Mouse (Mus musculus): ENCODE measurements around the gene Amotl2. TPM values are rescaled to one million over a fixed set of nuclear protein-coding genes. Genes with fewer than 3 reads are reported as not detected.

Gene Amotl2
- polyA plus RNA-seq, 1 experiment from 2014 or later = 22.1 TPM

DNA sequence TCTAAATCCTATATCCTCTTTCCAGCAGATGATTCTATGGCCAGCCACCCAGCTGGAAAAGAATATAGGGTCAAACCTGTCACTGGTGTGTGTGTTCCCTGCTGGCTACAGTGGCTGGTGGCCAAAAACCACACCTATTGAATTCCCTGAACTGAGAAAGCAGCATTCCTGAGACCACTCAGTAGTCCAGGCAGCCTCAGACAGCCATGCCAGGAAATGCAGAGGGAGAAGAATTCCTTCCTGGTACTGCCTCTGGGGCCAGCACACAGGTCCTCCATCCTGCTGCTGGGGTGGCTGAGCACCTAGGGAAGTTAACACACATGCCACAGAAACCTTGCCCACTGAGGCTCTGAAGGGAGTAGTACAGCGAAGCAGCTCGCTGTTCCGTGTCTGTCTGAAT, 50.3 kb downstream of the Amotl2 start:
- Histone ChIP-seq H3K9ac (replicated peaks; ENCODE audit: low read depth, low read length) (no peak overlapping the region), H3K4me3 (ENCODE audit: low read depth, low read length) (no peak overlapping the region), H3K27ac (ENCODE audit: low read length) (peak overlapping the region; percentile 22), H3K9me3 (ENCODE audit: control insufficient read depth, low read depth, low read length) (no peaks in the 10 kb centered on the region), H3K36me3 (ENCODE audit: control insufficient read depth, insufficient read depth, low read length) (no peaks in the 10 kb centered on the region), H3K4me2 (replicated peaks; ENCODE audit: low read depth, low read length) (no peak overlapping the region), H3K4me1 (ENCODE audit: control insufficient read depth, insufficient read depth, low read length) (peaks cover 18% of the 10 kb centered on the region; the same call in 1 of the 2 replicates), H3K27me3 (ENCODE audit: control insufficient read depth, insufficient read depth, low read length) (no peaks in the 10 kb centered on the region)
- ATAC-seq (ENCODE audit: insufficient number of reproducible peaks, insufficient read depth, low FRiP score, low read depth) = no peak
- 73% methylated on average over 3 of the region's 3 CpGs for WGBS

DNA sequence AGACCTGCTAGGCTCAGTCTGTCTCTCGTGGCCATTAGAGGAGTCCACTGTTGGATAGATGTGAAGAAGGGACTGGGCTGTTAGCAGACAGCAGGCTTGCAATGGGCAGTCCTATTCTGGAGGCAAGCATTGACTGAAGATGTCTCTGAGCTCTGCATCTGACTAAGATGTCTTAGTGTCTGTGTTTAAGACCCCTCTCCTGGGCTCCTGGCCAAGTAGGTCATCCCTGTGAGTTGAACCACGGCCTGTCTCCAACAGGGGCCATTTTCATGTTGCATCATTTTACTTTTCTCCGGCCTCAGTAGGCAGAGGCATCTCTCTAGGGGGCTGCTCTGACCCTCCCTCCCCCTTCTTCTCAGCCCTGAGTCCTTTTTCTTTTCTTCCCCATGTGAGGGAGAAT, 52.8 kb downstream of the Amotl2 start:
- Histone ChIP-seq H3K36me3 (ENCODE audit: control insufficient read depth, insufficient read depth, low read length) (no peaks in the 10 kb centered on the region), H3K4me3 (ENCODE audit: low read depth, low read length) (no peak overlapping the region), H3K4me2 (replicated peaks; ENCODE audit: low read depth, low read length) (no peak overlapping the region), H3K4me1 (ENCODE audit: control insufficient read depth, insufficient read depth, low read length) (0 out of 2 replicates have a peak, but pooled peaks cover 9% of the 10 kb centered on the region), H3K27ac (ENCODE audit: low read length) (no peak overlapping the region), H3K9ac (replicated peaks; ENCODE audit: low read depth, low read length) (no peak overlapping the region), H3K9me3 (ENCODE audit: control insufficient read depth, low read depth, low read length) (no peaks in the 10 kb centered on the region), H3K27me3 (ENCODE audit: control insufficient read depth, insufficient read depth, low read length) (no peaks in the 10 kb centered on the region)
- WGBS = 49% methylated on average over 3 of the region's 3 CpGs
- ATAC-seq (ENCODE audit: insufficient number of reproducible peaks, insufficient read depth, low FRiP score, low read depth) = no peak

DNA sequence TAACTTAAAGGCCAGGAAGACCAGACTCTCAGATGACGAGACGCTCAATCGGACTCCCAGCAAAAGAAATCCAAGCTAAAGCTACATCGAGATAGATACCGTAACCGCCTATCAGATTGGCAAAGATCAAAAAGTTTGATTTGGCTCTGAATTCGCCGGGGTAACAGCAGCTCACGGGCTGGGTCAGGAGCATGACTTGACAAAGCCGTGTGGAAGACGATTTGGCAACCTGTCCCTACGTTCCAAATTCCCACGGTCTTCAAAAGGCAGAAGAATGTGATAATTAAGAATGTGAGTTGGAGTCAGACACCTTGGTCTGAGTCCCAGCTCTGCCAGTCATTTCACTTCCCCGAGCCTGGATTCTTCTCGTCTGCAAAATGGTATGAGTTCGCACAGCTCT, 53.7 kb downstream of the Amotl2 start:
- no peak for ATAC-seq (ENCODE audit: insufficient number of reproducible peaks, insufficient read depth, low FRiP score, low read depth)
- no peaks in the 10 kb centered on the region for H3K36me3 ChIP-seq (ENCODE audit: control insufficient read depth, insufficient read depth, low read length)
- H3K9ac ChIP-seq (replicated peaks; ENCODE audit: low read depth, low read length) = no peak overlapping the region
- no peaks in the 10 kb centered on the region for H3K9me3 ChIP-seq (ENCODE audit: control insufficient read depth, low read depth, low read length)
- H3K4me2 ChIP-seq (replicated peaks; ENCODE audit: low read depth, low read length) = no peak overlapping the region
- no peak overlapping the region for H3K4me3 ChIP-seq (ENCODE audit: low read depth, low read length)
- no peak overlapping the region for H3K27ac ChIP-seq (ENCODE audit: low read length)
- 0 out of 2 replicates have a peak, but pooled peaks cover 9% of the 10 kb centered on the region for H3K4me1 ChIP-seq (ENCODE audit: control insufficient read depth, insufficient read depth, low read length)
- 83% methylated on average over 16 of the region's 16 CpGs for WGBS
- H3K27me3 ChIP-seq (ENCODE audit: control insufficient read depth, insufficient read depth, low read length) = no peaks in the 10 kb centered on the region

DNA sequence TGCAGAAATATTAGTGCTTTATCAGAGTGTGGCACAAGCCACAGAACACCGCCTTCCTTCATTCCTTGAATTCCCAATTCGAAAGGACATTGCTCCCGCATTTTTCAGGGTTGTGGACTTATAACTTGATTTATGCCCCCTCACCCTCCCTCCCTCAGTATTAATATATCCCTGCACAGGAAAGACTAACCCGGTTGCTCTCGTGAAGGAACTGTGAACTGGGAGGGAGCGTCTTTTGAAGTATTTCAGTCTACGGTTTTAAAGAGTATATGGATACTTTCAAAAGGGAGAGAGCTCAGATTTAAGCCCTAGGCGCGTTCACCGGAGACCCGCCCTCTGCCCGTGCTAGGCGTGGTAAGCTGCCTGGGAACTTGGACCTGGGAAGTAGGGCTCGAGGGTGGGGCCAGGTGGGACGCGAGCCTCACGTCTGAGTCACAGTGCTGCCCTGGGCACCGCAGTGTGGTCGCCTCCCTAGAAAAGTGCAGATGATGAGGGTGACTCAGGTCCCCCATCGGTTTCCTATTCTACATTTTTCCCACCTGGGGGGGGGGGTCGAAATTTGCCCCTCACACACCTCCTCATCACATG, 54.9 kb downstream of the Amotl2 start:
- ATAC-seq (ENCODE audit: insufficient number of reproducible peaks, insufficient read depth, low FRiP score, low read depth) = peak; percentile 89
- H3K4me2 ChIP-seq (replicated peaks; ENCODE audit: low read depth, low read length) = no peak overlapping the region
- H3K36me3 ChIP-seq (ENCODE audit: control insufficient read depth, insufficient read depth, low read length) = no peaks in the 10 kb centered on the region
- H3K9ac ChIP-seq (replicated peaks; ENCODE audit: low read depth, low read length) = no peak overlapping the region
- no peak overlapping the region for H3K27ac ChIP-seq (ENCODE audit: low read length)
- H3K4me3 ChIP-seq (ENCODE audit: low read depth, low read length) = no peak overlapping the region
- H3K9me3 ChIP-seq (ENCODE audit: control insufficient read depth, low read depth, low read length) = no peaks in the 10 kb centered on the region
- H3K4me1 ChIP-seq (ENCODE audit: control insufficient read depth, insufficient read depth, low read length) = 0 out of 2 replicates have a peak, but pooled peaks cover 9% of the 10 kb centered on the region
- H3K27me3 ChIP-seq (ENCODE audit: control insufficient read depth, insufficient read depth, low read length) = no peaks in the 10 kb centered on the region
- WGBS = 24% methylated on average over 21 of the region's 21 CpGs

DNA sequence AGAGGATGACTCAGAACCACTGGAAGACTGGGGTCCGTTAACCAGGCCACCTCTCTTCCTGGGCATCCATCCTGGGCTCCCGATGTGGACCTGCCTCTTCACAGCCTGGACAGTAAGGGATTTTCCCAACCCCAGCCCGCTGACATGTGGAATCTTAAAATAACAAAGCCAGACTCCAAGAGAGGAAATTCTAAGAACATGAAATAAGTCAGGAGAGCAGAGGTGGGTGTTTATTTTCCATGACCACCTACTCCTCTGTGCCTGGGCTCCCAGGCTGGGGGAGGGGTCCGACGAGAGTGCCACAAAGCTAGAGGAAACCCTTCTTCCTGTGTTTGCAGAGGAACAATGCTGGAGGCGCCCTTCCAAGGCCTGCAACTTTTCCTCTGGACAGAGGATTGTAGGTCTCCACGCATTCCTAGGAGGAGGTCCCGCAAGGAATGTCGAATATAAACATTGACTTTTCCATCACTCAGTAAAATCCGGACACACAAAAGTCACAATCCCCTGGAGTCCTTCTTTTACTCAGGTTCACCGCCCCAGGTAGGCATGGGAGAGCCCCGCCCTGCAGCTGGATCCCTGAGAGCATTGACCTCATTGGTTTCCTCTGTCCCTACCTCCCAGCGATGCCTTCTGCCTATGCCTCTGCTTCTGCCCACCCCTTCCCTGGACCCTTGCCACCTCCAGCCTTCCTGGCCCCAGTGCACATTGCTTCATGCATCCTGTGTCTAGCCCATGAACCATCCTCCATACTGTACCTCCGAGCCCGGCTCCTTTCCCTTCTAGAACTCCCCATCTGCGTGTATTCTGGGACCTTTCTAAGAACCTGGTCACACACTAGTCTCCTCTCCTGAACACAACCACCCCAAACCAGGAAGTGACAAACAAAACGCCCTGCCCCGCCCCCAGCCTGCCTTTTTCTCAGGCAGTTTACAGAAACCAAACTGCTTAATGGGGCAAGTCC, 61.4 kb downstream of the Amotl2 start:
- peaks cover 32% of the 10 kb centered on the region for H3K4me1 ChIP-seq (ENCODE audit: control insufficient read depth, insufficient read depth, low read length)
- no peaks in the 10 kb centered on the region for H3K27me3 ChIP-seq (ENCODE audit: control insufficient read depth, insufficient read depth, low read length)
- ATAC-seq (ENCODE audit: insufficient number of reproducible peaks, insufficient read depth, low FRiP score, low read depth) = peak; percentile 36
- no peaks in the 10 kb centered on the region for H3K36me3 ChIP-seq (ENCODE audit: control insufficient read depth, insufficient read depth, low read length)
- 28% methylated on average over 18 of the region's 18 CpGs for WGBS
- no peak overlapping the region for H3K4me2 ChIP-seq (replicated peaks; ENCODE audit: low read depth, low read length)
- H3K9me3 ChIP-seq (ENCODE audit: control insufficient read depth, low read depth, low read length) = no peaks in the 10 kb centered on the region
- H3K9ac ChIP-seq (replicated peaks; ENCODE audit: low read depth, low read length) = no peak overlapping the region
- H3K27ac ChIP-seq (ENCODE audit: low read length) = peak overlapping the region; percentile 81
- H3K4me3 ChIP-seq (ENCODE audit: low read depth, low read length) = no peak overlapping the region

DNA sequence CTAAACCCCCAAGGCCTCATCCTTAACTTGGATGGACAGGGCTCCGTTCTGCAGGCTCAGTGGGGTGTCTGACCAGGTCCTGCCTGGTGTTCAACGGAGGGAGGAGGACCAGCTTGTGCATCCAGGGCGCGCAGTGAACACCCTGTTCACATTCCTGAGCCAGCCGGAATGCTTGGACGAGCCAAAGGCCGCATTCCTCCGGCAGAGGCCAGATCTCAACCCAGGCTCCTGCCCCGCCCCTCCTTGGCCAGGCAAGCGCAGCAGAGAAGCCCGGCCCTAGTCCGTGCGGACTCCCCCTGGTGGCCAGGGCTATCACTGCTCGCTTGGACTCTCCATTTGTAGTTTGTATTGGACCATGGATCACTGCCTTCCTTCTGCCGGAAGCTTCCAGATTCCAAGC, 63.0 kb downstream of the Amotl2 start:
- 11% methylated on average over 15 of the region's 15 CpGs for WGBS
- Histone ChIP-seq H3K4me3 (ENCODE audit: low read depth, low read length) (no peak overlapping the region), H3K4me1 (ENCODE audit: control insufficient read depth, insufficient read depth, low read length) (peaks cover 46% of the 10 kb centered on the region), H3K9ac (replicated peaks; ENCODE audit: low read depth, low read length) (no peak overlapping the region), H3K27me3 (ENCODE audit: control insufficient read depth, insufficient read depth, low read length) (no peaks in the 10 kb centered on the region), H3K27ac (ENCODE audit: low read length) (peak overlapping the region; percentile 56; the same call in 1 of the 2 replicates), H3K36me3 (ENCODE audit: control insufficient read depth, insufficient read depth, low read length) (no peaks in the 10 kb centered on the region), H3K4me2 (replicated peaks; ENCODE audit: low read depth, low read length) (0 out of 2 replicates have a peak overlapping the region, but pooled peaks have one; percentile 4), H3K9me3 (ENCODE audit: control insufficient read depth, low read depth, low read length) (no peaks in the 10 kb centered on the region)
- ATAC-seq (ENCODE audit: insufficient number of reproducible peaks, insufficient read depth, low FRiP score, low read depth) = peak; percentile 70

Other genes with a start within 250 kb of the Amotl2 start
- gene Ky, start 210.9 kb upstream of the Amotl2 start, polyA plus RNA-seq (2014; fragmentation: Nextera tagmentation; extraction: Ambion mirVana) = 0.06 and 0.66 TPM in 2 replicates
- gene Anapc13, start 90.4 kb upstream of the Amotl2 start, polyA plus RNA-seq (2014; fragmentation: Nextera tagmentation; extraction: Ambion mirVana) = 209 and 226 TPM in 2 replicates
- 42.7 and 46.4 TPM in 2 replicates for gene Cep63, start 90.1 kb upstream of the Amotl2 start, polyA plus RNA-seq (2014; fragmentation: Nextera tagmentation; extraction: Ambion mirVana)
- gene Ryk, start 118.2 kb downstream of the Amotl2 start, polyA plus RNA-seq (2014; fragmentation: Nextera tagmentation; extraction: Ambion mirVana) = 28.6 and 31.3 TPM in 2 replicates

Measured in stomach, embryonic 14.5 days (tissue).